In the genomic region with DNA sequence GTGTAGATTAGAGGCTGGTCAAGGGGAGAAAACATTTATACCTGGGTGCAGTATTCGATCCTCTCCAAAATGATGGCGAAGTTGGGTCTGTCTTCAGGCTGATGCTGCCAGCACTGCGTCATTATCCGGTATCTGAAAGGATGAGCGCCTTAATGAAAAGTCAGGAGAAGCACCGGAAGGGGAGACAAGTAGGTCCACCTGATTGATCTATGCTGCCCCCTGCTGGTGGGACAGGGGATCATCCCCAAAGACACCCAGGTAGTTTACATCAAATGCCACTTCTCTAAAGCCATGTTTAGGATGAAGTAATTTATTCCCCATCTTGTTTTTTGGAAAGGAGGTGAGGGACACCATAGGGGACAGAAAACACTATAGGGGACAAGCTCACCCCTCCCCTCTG, we compare ENCODE assay signal across 8 mouse cellular contexts.
A peak's percentile ranks its signal among the peaks of the same experiment; 100 is the strongest.
DNase-seq lines count a peak whose midpoint lies in the region; ATAC-seq and TF ChIP-seq lines count a peak whose summit lies in the region.

No protein-coding gene starts in this region.

- WGBS in embryonic facial prominence, embryonic 14.5 days = 45% methylated on average over 6 of the region's 6 CpGs
- WGBS in thymus, adult 2 months = 47% methylated on average over 6 of the region's 6 CpGs

- ATAC-seq in frontal cortex, adult (ENCODE audit: low TSS enrichment) = peak; percentile 66; the same call in 1 of the 2 replicates
- ATAC-seq in embryonic facial prominence, embryonic 14.5 days (ENCODE audit: low read depth) = no peak

- H3K9ac ChIP-seq in embryonic facial prominence, embryonic 14.5 days (ENCODE audit: low read depth, low read length) = no peak overlapping the region

- H3K9me3 ChIP-seq in embryonic facial prominence, embryonic 14.5 days (ENCODE audit: control insufficient read depth, low read length) = 0 out of 2 replicates have a peak, but pooled peaks cover 4% of the 10 kb centered on the region

- peak; percentile 18; the same call in 1 of the 2 replicates for TF ChIP-seq CTCF in thymus, adult 2 months (IDR thresholded peaks at IDR 0.05; ENCODE audit: borderline replicate concordance, control insufficient read depth, extremely low read depth, insufficient read depth, low read length, poor library complexity)

- no peak overlapping the region for H3K4me2 ChIP-seq in embryonic facial prominence, embryonic 14.5 days (ENCODE audit: low read depth, low read length)

- DNase-seq in frontal cortex, postnatal 10 days (ENCODE audit: low spot score in 2 of 2) = no peak
- DNase-seq in A20 (ENCODE audit: low read depth, low spot score) = peak; percentile 79
- peak; percentile 80 for DNase-seq in adrenal gland, postnatal 25 days
- DNase-seq in embryonic facial prominence, embryonic 14.5 days (ENCODE audit: low spot score) = peak; percentile 23
- DNase-seq in layer of hippocampus, postnatal 25 days (ENCODE audit: extremely low spot score in 1 of 2, low spot score in 1 of 2) = peak; percentile 31 to 70
- peak; percentile 56 for DNase-seq in naive thymus-derived CD4-positive, alpha-beta T cell, adult 2 months (ENCODE audit: low read depth)
- DNase-seq in thymus, adult 2 months = peak; percentile 68

- TF ChIP-seq POLR2A in thymus, adult 2 months (IDR thresholded peaks at IDR 0.05; ENCODE audit: control insufficient read depth, extremely low read depth, insufficient read depth, low read length, poor library complexity) = no peak

- H3K27ac ChIP-seq in embryonic facial prominence, embryonic 14.5 days (replicated peaks; ENCODE audit: low read depth, low read length) = no peak overlapping the region
- H3K27ac ChIP-seq in thymus, adult 2 months (ENCODE audit: control insufficient read depth, insufficient read depth, low read length) = no peak overlapping the region

- H3K4me3 ChIP-seq in embryonic facial prominence, embryonic 14.5 days (ENCODE audit: low read depth, low read length) = no peak overlapping the region
- no peak overlapping the region for H3K4me3 ChIP-seq in thymus, adult 2 months (ENCODE audit: control insufficient read depth, insufficient read depth, low read length)

- no peaks in the 10 kb centered on the region for H3K4me1 ChIP-seq in embryonic facial prominence, embryonic 14.5 days (ENCODE audit: control insufficient read depth, insufficient read depth, low read length)
- no peaks in the 10 kb centered on the region for H3K4me1 ChIP-seq in thymus, adult 2 months (replicated peaks; ENCODE audit: control insufficient read depth, insufficient read depth, low read length)

- H3K27me3 ChIP-seq in embryonic facial prominence, embryonic 14.5 days (replicated peaks; ENCODE audit: control insufficient read depth, insufficient read depth, low read length) = no peaks in the 10 kb centered on the region
- peaks cover 4% of the 10 kb centered on the region; the same call in 1 of the 2 replicates for H3K27me3 ChIP-seq in thymus, adult 2 months (ENCODE audit: control insufficient read depth, insufficient read depth, low read length)

- no peaks in the 10 kb centered on the region for H3K36me3 ChIP-seq in embryonic facial prominence, embryonic 14.5 days (ENCODE audit: control insufficient read depth, insufficient read depth, low read length)
- H3K36me3 ChIP-seq in thymus, adult 2 months (ENCODE audit: control insufficient read depth, insufficient read depth, low read length) = no peaks in the 10 kb centered on the region

Comparison
In these comparisons a context has a peak if more than half of its experiments do, and no peak if none do; other contexts are left out.
1. DNase-seq: peak in A20 (single experiment), adrenal gland, postnatal 25 days (single experiment), embryonic facial prominence, embryonic 14.5 days (single experiment), layer of hippocampus, postnatal 25 days (2 of 2), naive thymus-derived CD4-positive, alpha-beta T cell, adult 2 months (single experiment) and thymus, adult 2 months (single experiment); none in frontal cortex, postnatal 10 days (0 of 2).